Mouse (Mus musculus) layer of hippocampus, adult 2 months (tissue): ENCODE data around the gene Fam92b. TPM values are rescaled to one million over a fixed set of nuclear protein-coding genes. Genes with fewer than 3 reads are reported as not detected.

Experiments used
- DNase-seq, 2 experiments: peaks; one replicate each; pipeline ENCODE4 v3.0.0; 2022; ENCODE audit warnings: low spot score in 2 of 2
- H3K27ac ChIP-seq: fragments of 200-600 bp; 2 replicates; pipeline ENCODE4 v1.8.1; 2022
- H3K4me3 ChIP-seq: fragments of 200-600 bp; 2 replicates; pipeline ENCODE4 v1.8.1; 2022; ENCODE audit warnings: mild to moderate bottlenecking
- CTCF ChIP-seq: fragments of 200-600 bp; conservative IDR thresholded peaks from 2 replicates; pipeline ENCODE4 v1.8.1; 2022; ENCODE audit warnings: antibody characterized with exemption, mild to moderate bottlenecking, moderate library complexity
- total RNA-seq, 2 experiments: library from RNA; stranded (reverse); gene quantifications; 2 replicates each; pipeline ENCODE4 v1.2.3; 2021

The Fam92b gene
- total RNA-seq, 2 experiments from 2014 or later = 0.31 to 0.91 TPM

DNA sequence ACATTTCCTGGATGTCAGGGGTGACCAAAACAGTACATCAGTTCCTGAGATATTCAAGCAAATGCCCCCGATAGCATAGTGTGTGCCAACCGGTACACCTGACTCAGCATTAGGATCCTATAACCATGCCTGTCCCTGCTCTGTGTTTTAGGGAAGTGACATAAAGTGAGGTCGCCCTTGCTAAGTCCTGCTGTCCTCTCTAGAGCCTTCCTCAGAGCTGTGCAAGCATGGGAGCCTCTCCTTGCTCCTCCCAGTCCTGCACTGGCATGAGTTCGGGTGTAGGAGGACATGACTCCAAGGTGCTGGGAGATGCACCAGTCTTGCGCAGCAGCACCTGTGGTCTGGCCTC, 14.9 kb downstream of the Fam92b start:
- Histone ChIP-seq H3K4me3 (no peak overlapping the region), H3K27ac (no peak overlapping the region)
- DNase-seq = no peak
- TF ChIP-seq CTCF = no peak

DNA sequence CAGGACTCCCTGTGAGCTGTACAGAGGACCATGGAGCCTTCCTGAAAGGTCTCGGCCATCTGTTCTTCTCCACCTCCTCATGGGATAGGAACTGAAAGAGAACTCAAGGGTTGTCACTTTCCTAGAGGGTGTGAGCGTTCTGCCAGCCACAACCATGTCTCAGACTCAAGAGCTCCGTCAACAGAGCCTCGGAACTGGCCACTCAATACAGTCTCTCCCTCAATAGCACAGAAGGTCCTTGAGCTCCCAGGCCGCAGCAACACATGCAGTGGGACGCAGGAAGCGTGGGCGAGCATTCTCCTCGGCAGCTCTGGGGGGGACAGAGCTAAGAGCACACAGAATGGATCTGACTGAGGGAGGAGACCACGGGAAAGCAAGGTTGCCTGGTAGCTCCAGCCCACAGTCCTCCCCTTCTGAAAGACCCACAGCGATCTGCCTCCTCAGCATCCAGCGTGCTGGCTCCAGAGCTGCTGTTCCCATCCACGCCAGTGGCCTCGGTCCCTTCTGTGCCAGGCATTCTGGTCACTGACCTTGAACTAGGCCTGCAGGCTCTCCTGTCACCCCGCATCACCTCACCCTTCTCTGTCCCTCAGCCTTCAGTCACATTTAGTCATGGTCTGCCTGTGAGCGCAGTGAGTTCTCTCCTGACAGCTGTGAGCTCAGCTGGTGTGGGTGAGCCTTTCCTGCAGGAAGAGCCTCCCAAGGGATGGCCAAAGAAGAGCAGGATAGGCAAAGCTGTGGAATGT, 15.4 kb downstream of the Fam92b start:
- H3K27ac ChIP-seq = no peak overlapping the region; the same call in 1 of the 2 replicates
- H3K4me3 ChIP-seq = no peak overlapping the region
- DNase-seq = no peak
- TF ChIP-seq CTCF = no peak

- Histone ChIP-seq H3K4me3 (no peak overlapping the region), H3K27ac (peak overlapping the region; percentile 28; the same call in 1 of the 2 replicates)
- TF ChIP-seq CTCF = no peak
- no peak for DNase-seq
Observed at GRCm38 (mm10) chr8:120160366-120160765, 16.9 kb downstream of the Fam92b start.

DNA sequence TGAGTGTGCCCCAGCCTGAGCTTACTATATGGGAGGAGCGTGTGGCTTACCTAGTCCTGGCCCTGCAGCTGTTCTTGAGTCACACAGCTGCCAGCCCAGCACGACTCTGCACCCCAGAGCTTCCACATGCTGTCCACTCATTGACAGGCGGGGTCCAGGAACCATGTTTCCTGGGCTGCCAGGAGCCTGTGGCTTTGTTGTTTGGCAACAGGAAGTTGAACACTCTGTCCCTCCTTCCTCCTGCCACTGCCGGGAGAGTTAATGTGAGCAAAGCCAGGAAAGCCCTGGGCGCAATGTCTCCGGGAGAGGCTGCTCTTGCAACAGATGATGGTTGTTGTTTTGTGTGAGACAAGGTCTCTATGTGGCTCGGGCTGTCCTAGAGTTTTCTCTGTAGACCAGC, 24.6 kb downstream of the Fam92b start:
- TF ChIP-seq CTCF = no peak
- DNase-seq = no peak
- H3K4me3 ChIP-seq = no peak overlapping the region
- no peak overlapping the region for H3K27ac ChIP-seq

GRCm38 (mm10) chr8:120151151-120151550, 26.1 kb downstream of the Fam92b start:
- H3K27ac ChIP-seq = no peak overlapping the region
- DNase-seq = no peak
- no peak for TF ChIP-seq CTCF

GRCm38 (mm10) chr8:120150028-120150427, 27.2 kb downstream of the Fam92b start:
- no peak for DNase-seq
- H3K27ac ChIP-seq = no peak overlapping the region
- TF ChIP-seq CTCF = no peak
- no peak overlapping the region for H3K4me3 ChIP-seq

More at GRCm38 (mm10) chr8:120151151-120151550, 26.1 kb downstream of the Fam92b start:
- no peak overlapping the region for H3K4me3 ChIP-seq

- no peak overlapping the region for H3K4me3 ChIP-seq
- no peak for DNase-seq
- no peak overlapping the region for H3K27ac ChIP-seq
- TF ChIP-seq CTCF = no peak
Observed at GRCm38 (mm10) chr8:120146051-120146450, 31.2 kb downstream of the Fam92b start.

DNA sequence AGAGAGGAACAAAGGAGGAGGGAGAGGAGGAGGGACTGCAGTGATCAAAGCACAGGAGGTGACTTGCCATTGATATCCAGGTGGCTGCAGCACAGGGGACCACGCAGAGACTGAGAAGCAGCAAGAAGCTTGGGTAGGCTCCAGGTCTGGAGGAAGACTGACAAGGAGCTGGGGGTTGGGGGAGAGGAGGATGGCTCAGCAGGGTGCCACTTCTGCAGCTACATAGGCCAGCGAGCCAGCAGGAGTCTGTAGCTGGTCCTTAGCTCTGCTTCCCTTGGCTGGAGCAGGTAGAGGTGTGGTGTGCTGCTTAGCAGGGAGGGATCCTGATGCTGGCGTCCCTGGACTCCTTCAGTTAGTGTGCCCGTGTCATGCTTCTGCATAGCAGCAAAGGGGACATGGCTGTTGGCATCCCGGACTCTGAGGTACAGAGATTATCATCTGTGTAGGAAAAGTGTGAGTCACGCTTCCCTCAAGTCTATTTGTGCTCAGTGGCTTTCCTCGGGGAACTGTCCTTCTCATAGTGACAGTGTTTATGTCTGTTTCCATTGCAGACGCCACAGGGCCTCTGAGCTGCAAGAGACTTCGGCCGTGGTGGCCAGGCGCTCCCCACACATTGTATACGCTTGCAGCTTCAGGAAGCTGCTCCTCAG, 32.5 kb downstream of the Fam92b start:
- TF ChIP-seq CTCF = no peak
- Histone ChIP-seq H3K27ac (peak overlapping the region; percentile 82), H3K4me3 (no peak overlapping the region)
- no peak for DNase-seq

DNA sequence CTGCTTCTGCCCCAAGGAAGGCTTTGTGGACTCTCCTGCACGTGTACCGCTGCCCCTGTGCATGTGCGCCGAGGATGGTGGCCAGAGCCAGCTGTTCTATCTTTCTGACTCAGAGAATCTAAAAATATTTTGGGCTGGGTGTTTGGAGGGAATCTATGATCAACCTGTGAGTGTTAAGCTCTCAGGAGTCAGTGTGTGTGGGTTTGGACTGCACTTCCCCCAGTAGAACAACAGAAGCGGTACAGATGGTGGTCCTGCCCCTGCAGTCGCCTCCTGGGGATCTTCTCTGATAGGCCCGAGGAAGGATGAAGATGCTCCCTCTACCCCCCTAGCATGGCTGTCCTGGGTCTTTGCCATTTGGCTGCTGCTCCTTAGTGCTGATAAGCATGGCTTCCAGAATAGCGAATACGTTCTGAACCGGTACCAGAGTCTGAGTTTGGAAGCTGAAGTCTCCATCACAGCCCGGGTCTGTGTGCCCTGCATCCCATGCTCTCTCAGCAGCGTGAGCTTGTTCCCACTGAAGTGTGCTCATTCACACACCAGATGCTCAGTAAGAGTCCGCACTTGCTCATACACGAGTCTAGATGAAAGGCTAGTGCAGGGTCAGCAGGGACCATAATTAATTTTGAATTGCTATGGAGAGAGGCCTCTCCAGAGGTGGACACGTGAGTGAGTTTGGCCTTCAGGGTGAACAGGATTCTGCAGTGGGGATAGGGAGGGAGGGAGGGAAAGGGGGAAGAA, 33.2 kb downstream of the Fam92b start:
- peak overlapping the region; percentile 82 for H3K27ac ChIP-seq
- peak in 1 of 2 experiments; percentile 35 for DNase-seq

GRCm38 (mm10) chr8:120140769-120141168, 36.5 kb downstream of the Fam92b start:
- no peak for DNase-seq
- Histone ChIP-seq H3K27ac (no peak overlapping the region; the same call in 1 of the 2 replicates), H3K4me3 (no peak overlapping the region)
- TF ChIP-seq CTCF = no peak

More for the DNA sequence above, 33.2 kb downstream of the Fam92b start:
- no peak for TF ChIP-seq CTCF
- no peak overlapping the region for H3K4me3 ChIP-seq

DNA sequence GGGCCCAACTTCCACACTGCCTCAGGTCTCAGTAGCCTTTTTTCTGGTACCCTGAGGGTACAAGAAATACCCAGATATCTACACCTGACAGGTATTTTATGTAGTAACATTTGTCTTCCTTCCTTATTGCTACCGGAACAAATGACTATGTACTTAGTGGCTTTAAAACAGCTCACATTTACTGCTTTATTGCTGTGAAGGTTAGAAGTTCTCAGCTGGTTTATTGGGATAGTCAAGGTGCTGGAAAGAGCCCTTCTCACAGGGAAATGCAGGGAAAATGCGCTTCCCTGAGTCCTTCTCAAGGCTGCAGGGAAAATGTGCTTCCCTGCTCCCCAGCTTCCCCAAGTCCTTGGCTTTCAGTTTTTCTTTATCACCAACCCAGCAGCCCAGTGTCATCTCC, 38.3 kb downstream of the Fam92b start:
- no peak for DNase-seq
- Histone ChIP-seq H3K4me3 (no peak overlapping the region), H3K27ac (no peak overlapping the region)
- no peak for TF ChIP-seq CTCF

DNA sequence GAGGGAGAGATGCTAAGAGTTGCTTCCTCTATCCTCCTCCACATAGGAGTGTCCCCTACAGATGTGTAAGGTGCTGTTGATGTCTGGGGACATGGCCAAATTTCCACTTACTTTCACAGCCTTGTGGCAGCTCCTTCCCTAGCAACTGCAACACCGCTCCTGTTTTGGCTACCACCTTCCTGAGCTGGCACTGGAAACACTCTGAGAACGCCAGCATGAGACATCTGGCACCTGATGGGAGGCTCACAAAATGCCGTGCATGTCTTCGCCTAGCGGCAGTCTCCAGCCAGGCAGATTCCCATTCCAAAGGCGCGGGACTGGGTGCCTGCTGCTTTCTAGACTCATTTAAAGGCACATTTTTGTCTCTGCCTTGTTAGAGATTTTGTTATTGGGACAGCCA, 40.6 kb downstream of the Fam92b start:
- Histone ChIP-seq H3K27ac (peak overlapping the region; percentile 33; the same call in 1 of the 2 replicates), H3K4me3 (no peak overlapping the region)
- peak; percentile 57 to 72 for DNase-seq
- TF ChIP-seq CTCF = peak; percentile 61

- Histone ChIP-seq H3K4me3 (no peak overlapping the region), H3K27ac (peak overlapping the region; percentile 33; the same call in 1 of the 2 replicates)
- TF ChIP-seq CTCF = no peak
- DNase-seq = no peak
Observed at GRCm38 (mm10) chr8:120135687-120136086, 41.6 kb downstream of the Fam92b start.

GRCm38 (mm10) chr8:120133169-120133568, 44.1 kb downstream of the Fam92b start:
- H3K27ac ChIP-seq = no peak overlapping the region
- TF ChIP-seq CTCF = no peak; the same call in 1 of the 2 replicates

More at GRCm38 (mm10) chr8:120133169-120133568, 44.1 kb downstream of the Fam92b start:
- DNase-seq = no peak
- no peak overlapping the region for H3K4me3 ChIP-seq
